Mouse (Mus musculus) hindbrain, postnatal 0 days (tissue): ENCODE results near the gene Fndc3b. TPM values are rescaled to one million over a fixed set of nuclear protein-coding genes. Genes with fewer than 3 reads are reported as not detected.
A peak's percentile ranks its signal among the peaks of the same experiment; 100 is the strongest.

ENCODE experiments used
- ATAC-seq: fragments of 200-750 bp; cut with Nextera tagmentation; 2 replicates; pipeline ENCODE4 v1.8.0; 2017; ENCODE audit warnings: mild to moderate bottlenecking, moderate TSS enrichment, moderate library complexity
- DNase-seq: peaks from one replicate; pipeline ENCODE4 v3.0.0-alpha.2; 2015; ENCODE audit warnings: low spot score
- H3K27ac ChIP-seq: fragments of 300-500 bp; sonication (generic); 2 replicates; pipeline ENCODE4 v1.5.1; 2014; ENCODE audit warnings: mild to moderate bottlenecking
- H3K27me3 ChIP-seq: fragments of 300-500 bp; sonication (generic); 2 replicates; pipeline ENCODE4 v1.6.1; 2014; ENCODE audit warnings: low read length, mixed read lengths; ENCODE audit not compliant: insufficient read depth
- H3K36me3 ChIP-seq: fragments of 300-500 bp; sonication (generic); 2 replicates; pipeline ENCODE4 v1.6.1; 2014; ENCODE audit warnings: low read length, mixed read lengths; ENCODE audit not compliant: insufficient read depth
- H3K4me1 ChIP-seq: fragments of 300-500 bp; sonication (generic); 2 replicates; pipeline ENCODE4 v1.6.1; 2014; ENCODE audit warnings: antibody characterized with exemption, low read length, mixed read lengths; ENCODE audit not compliant: insufficient read depth
- H3K4me2 ChIP-seq: fragments of 300-500 bp; sonication (generic); 2 replicates; pipeline ENCODE4 v1.6.1; 2014; ENCODE audit warnings: low read depth, mild to moderate bottlenecking, low read length, moderate library complexity, mixed read lengths
- H3K4me3 ChIP-seq: fragments of 300-500 bp; sonication (generic); 2 replicates; pipeline ENCODE4 v1.5.1; 2014; ENCODE audit warnings: low read length
- H3K9ac ChIP-seq: fragments of 300-500 bp; sonication (generic); replicated peaks from 2 replicates; pipeline ENCODE4 v1.6.1; 2014; ENCODE audit warnings: mild to moderate bottlenecking, low read length, moderate library complexity, mixed read lengths
- H3K9me3 ChIP-seq: fragments of 300-500 bp; sonication (generic); 2 replicates; pipeline ENCODE4 v1.6.1; 2016; ENCODE audit warnings: low read length, mixed read lengths
- CTCF ChIP-seq: IDR thresholded peaks from 2 replicates; pipeline ENCODE4 v1.5.1; 2016; ENCODE audit warnings: antibody characterized with exemption, control low read depth, low read depth
- WGBS: fragments of 180-500 bp; shearing (Covaris S2); extraction: QIAGEN DNeasy Blood & Tissue Kit; methylation state at CpG from one replicate; pipeline ENCODE4 v1.1.7; 2014; 5-methylcytosine and 5-hydroxymethylcytosine counted together
- polyA plus RNA-seq: library from polyadenylated mRNA; unstranded; fragments of >200 nt; fragmentation: Nextera tagmentation; extraction: Ambion mirVana; gene quantifications from 2 replicates; pipeline ENCODE4 v1.2.1, GENCODE M21; 2015
- total RNA-seq: library from RNA; depleted of rRNA; stranded (reverse); fragments of >200 nt; gene quantifications from 2 replicates; pipeline ENCODE4 v1.2.3, GENCODE M21; 2014

The Fndc3b gene
- total and polyA plus RNA-seq, 2 experiments from 2014 or later, result 4.6 to 16.0 TPM

GRCm38 (mm10) chr3:27639701-27640100 is 71.4 kb downstream of the Fndc3b start:
- no peak overlapping the region for H3K4me3 ChIP-seq
- no peaks in the 10 kb centered on the region for H3K27me3 ChIP-seq
- H3K36me3 ChIP-seq, result no peaks in the 10 kb centered on the region
- no peak overlapping the region for H3K4me2 ChIP-seq
- no peaks in the 10 kb centered on the region for H3K4me1 ChIP-seq
- WGBS, result 91% methylated on average over 4 of the region's 4 CpGs
- no peak overlapping the region for H3K27ac ChIP-seq
- H3K9me3 ChIP-seq, result no peaks in the 10 kb centered on the region
- no peak overlapping the region for H3K9ac ChIP-seq
- DNase-seq (no peak), ATAC-seq (no peak)
- TF ChIP-seq CTCF, result no peak

GRCm38 (mm10) chr3:27637046-27637661 is 74.0 kb downstream of the Fndc3b start:
- ATAC-seq, result no peak
- no peak for DNase-seq
- no peaks in the 10 kb centered on the region for H3K9me3 ChIP-seq
- TF ChIP-seq CTCF, result no peak
- H3K27ac ChIP-seq, result no peak overlapping the region
- H3K4me2 ChIP-seq, result no peak overlapping the region
- no peak overlapping the region for H3K9ac ChIP-seq
- H3K36me3 ChIP-seq, result no peaks in the 10 kb centered on the region
- no peaks in the 10 kb centered on the region for H3K27me3 ChIP-seq
- H3K4me3 ChIP-seq, result no peak overlapping the region
- H3K4me1 ChIP-seq, result no peaks in the 10 kb centered on the region
- 61% methylated on average over 6 of the region's 6 CpGs for WGBS

- WGBS, result 28% methylated on average over 3 of the region's 3 CpGs
- no peak overlapping the region for H3K4me3 ChIP-seq
- DNase-seq, result no peak
- H3K4me2 ChIP-seq, result no peak overlapping the region
- H3K4me1 ChIP-seq, result peaks cover 4% of the 10 kb centered on the region; the same call in 1 of the 2 replicates
- no peaks in the 10 kb centered on the region for H3K36me3 ChIP-seq
- H3K9me3 ChIP-seq, result no peaks in the 10 kb centered on the region
- H3K27me3 ChIP-seq, result no peaks in the 10 kb centered on the region
- TF ChIP-seq CTCF, result no peak
- H3K27ac ChIP-seq, result no peak overlapping the region
- no peak overlapping the region for H3K9ac ChIP-seq
- ATAC-seq, result no peak
These were observed 75.3 kb downstream of the Fndc3b start for GRCm38 (mm10) chr3:27635776-27636175.

- peaks cover 6% of the 10 kb centered on the region; the same call in 1 of the 2 replicates for H3K4me1 ChIP-seq
- 97% methylated on average over 1 of the region's 1 CpGs for WGBS
- ATAC-seq (no peak), DNase-seq (no peak)
- no peak overlapping the region for H3K4me3 ChIP-seq
- no peak for TF ChIP-seq CTCF
- H3K27me3 ChIP-seq, result no peaks in the 10 kb centered on the region
- H3K9ac ChIP-seq, result no peak overlapping the region
- no peak overlapping the region for H3K27ac ChIP-seq
- H3K9me3 ChIP-seq, result no peaks in the 10 kb centered on the region
- H3K4me2 ChIP-seq, result no peak overlapping the region
- H3K36me3 ChIP-seq, result no peaks in the 10 kb centered on the region
These were observed 78.2 kb downstream of the Fndc3b start for GRCm38 (mm10) chr3:27632880-27633279.

GRCm38 (mm10) chr3:27631112-27631511 is 80.0 kb downstream of the Fndc3b start:
- DNase-seq (peak; percentile 75), ATAC-seq (peak; percentile 86)
- peaks cover 6% of the 10 kb centered on the region; the same call in 1 of the 2 replicates for H3K4me1 ChIP-seq
- H3K27ac ChIP-seq, result no peak overlapping the region; the same call in 1 of the 2 replicates
- TF ChIP-seq CTCF, result no peak
- no peaks in the 10 kb centered on the region for H3K9me3 ChIP-seq
- WGBS, result 43% methylated on average over 7 of the region's 7 CpGs
- H3K4me2 ChIP-seq, result no peak overlapping the region
- H3K4me3 ChIP-seq, result no peak overlapping the region
- no peak overlapping the region for H3K9ac ChIP-seq
- no peaks in the 10 kb centered on the region for H3K36me3 ChIP-seq
- H3K27me3 ChIP-seq, result no peaks in the 10 kb centered on the region

GRCm38 (mm10) chr3:27629716-27630115 is 81.4 kb downstream of the Fndc3b start:
- no peak for DNase-seq
- ATAC-seq, result no peak
- WGBS, result 88% methylated on average over 5 of the region's 5 CpGs
- H3K27me3 ChIP-seq, result no peaks in the 10 kb centered on the region
- no peaks in the 10 kb centered on the region for H3K9me3 ChIP-seq
- no peak for TF ChIP-seq CTCF
- no peak overlapping the region for H3K4me3 ChIP-seq
- no peak overlapping the region for H3K27ac ChIP-seq
- no peaks in the 10 kb centered on the region for H3K36me3 ChIP-seq
- no peak overlapping the region for H3K9ac ChIP-seq
- H3K4me2 ChIP-seq, result no peak overlapping the region
- H3K4me1 ChIP-seq, result peaks cover 6% of the 10 kb centered on the region; the same call in 1 of the 2 replicates

- H3K9me3 ChIP-seq, result no peaks in the 10 kb centered on the region
- no peak overlapping the region for H3K9ac ChIP-seq
- no peak for TF ChIP-seq CTCF
- no peak overlapping the region for H3K27ac ChIP-seq
- ATAC-seq (no peak), DNase-seq (no peak)
- no peak overlapping the region for H3K4me3 ChIP-seq
- 69% methylated on average over 8 of the region's 8 CpGs for WGBS
- H3K4me2 ChIP-seq, result no peak overlapping the region
- H3K27me3 ChIP-seq, result no peaks in the 10 kb centered on the region
- H3K4me1 ChIP-seq, result peaks cover 12% of the 10 kb centered on the region; the same call in 1 of the 2 replicates
- H3K36me3 ChIP-seq, result no peaks in the 10 kb centered on the region
These were observed 84.8 kb downstream of the Fndc3b start for GRCm38 (mm10) chr3:27626301-27626700.
